Mouse (Mus musculus): ENCODE results near the gene Pik3c2b.

DNA sequence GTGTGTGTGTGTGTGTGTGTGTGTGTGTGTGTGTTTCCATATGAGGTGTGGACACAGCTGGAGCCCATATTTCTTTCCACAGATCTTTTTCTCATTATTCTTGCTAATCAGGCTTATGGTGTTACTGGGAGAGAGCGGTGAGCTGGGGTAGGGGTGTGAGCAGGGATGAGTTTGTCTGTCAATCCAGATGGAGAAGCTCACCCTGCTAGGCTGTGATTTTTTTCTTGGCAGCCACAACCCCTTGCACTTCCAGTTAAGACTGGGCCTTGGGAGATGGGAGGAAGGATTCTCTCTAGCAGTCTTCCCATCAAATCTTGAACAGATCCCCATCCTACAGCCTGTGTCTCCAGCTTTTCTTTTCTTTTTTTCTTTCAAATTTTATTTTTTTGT lies 32.9 kb downstream of the Pik3c2b start:
- TF ChIP-seq POLR2A (IDR thresholded peaks at IDR 0.05; ENCODE audit: insufficient read length, low read depth), result no peak
- TF ChIP-seq TCF12 (IDR thresholded peaks at IDR 0.05; ENCODE audit: insufficient read depth, poor library complexity, severe bottlenecking), result no peak
- no peak for TF ChIP-seq MAX (IDR thresholded peaks at IDR 0.05; ENCODE audit: low read depth)
- TF ChIP-seq POLR2AphosphoS2 (IDR thresholded peaks at IDR 0.05; ENCODE audit: insufficient read length, low read depth), result no peak

All from myocyte (in vitro differentiated cells).